Mouse (Mus musculus) ES-Bruce4 (cell line): ENCODE measurements around the gene Naa15.

Source experiments
- CTCF ChIP-seq: IDR thresholded peaks from one replicate; pipeline ENCODE4 v1.8.1; 2011; ENCODE audit warnings: low read depth, low read length
- POLR2A ChIP-seq: IDR thresholded peaks from one replicate; pipeline ENCODE4 v1.8.1; 2011; ENCODE audit warnings: low read length; ENCODE audit not compliant: insufficient read depth

- TF ChIP-seq CTCF (no peak), POLR2A (no peak)
These were observed 20.1 kb downstream of the Naa15 start for GRCm38 (mm10) chr3:51434871-51435595.
